ENCODE assay signal across 21 mouse cellular contexts in the genomic region with DNA sequence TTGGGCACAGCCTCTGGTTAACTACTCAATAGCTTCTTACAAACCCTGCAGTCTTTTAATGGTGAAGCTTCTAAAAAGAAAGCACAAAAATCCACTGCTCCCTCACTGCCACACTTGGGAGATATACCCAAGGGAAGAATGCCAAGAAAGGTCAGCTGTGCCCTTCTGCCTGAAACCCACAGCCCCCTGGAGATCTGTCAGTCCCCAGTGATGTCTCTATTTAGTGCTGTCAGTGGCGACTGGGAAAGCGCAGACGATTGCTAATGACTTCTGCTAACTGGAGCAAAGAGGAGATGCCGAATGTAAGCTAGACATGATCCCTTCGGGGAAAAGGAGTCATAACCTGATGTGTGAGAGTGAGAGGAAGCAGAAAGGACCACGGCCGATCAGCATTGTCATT.
DNase-seq lines count a peak whose midpoint lies in the region; ATAC-seq and TF ChIP-seq lines count a peak whose summit lies in the region.
"Had no signal": no experiment of that assay in that cellular context is flagged by ENCODE, and none has a peak within 500 bp of the region (broad histone marks: within the 10 kb centered on the region; RNA-seq: fewer than 3 reads in every experiment).

No protein-coding gene starts in this region.

- no peaks in the 10 kb centered on the region for H3K9me3 ChIP-seq in heart, embryonic 12.5 days (replicated peaks)
- H3K9me3 ChIP-seq in hindbrain, postnatal 0 days (ENCODE audit: low read length): no peaks in the 10 kb centered on the region
- no peaks in the 10 kb centered on the region for H3K9me3 ChIP-seq in neural tube, embryonic 15.5 days (replicated peaks)
- H3K9me3 ChIP-seq: embryonic facial prominence, embryonic 15.5 days; G1E; heart, embryonic 13.5 days; limb, embryonic 13.5 days had no signal

- ATAC-seq in heart, embryonic 12.5 days (ENCODE audit: insufficient number of reproducible peaks, low FRiP score): no peak
- peak; percentile 30 for ATAC-seq in hindbrain, postnatal 0 days
- no peak for ATAC-seq in neural tube, embryonic 15.5 days (ENCODE audit: low FRiP score)
- ATAC-seq: CD4-positive, CD25-positive, alpha-beta regulatory T cell, adult 4 months; intestine, embryonic 16.5 days; lung, postnatal 0 days had no signal

- H3K4me1 ChIP-seq in heart, embryonic 12.5 days (replicated peaks): no peaks in the 10 kb centered on the region
- H3K4me1 ChIP-seq in hindbrain, postnatal 0 days (ENCODE audit: insufficient read depth, low read length): peaks cover 19% of the 10 kb centered on the region
- peaks cover 42% of the 10 kb centered on the region for H3K4me1 ChIP-seq in neural tube, embryonic 15.5 days
- H3K4me1 ChIP-seq: embryonic facial prominence, embryonic 15.5 days; heart, embryonic 13.5 days had no signal

- H3K9ac ChIP-seq in heart, embryonic 12.5 days: no peak overlapping the region
- no peak overlapping the region for H3K9ac ChIP-seq in hindbrain, postnatal 0 days (replicated peaks; ENCODE audit: low read length)
- H3K9ac ChIP-seq in neural tube, embryonic 15.5 days (replicated peaks): no peak overlapping the region
- H3K9ac ChIP-seq: embryonic facial prominence, embryonic 15.5 days; heart, embryonic 13.5 days; limb, embryonic 13.5 days; liver, embryonic 14.5 days had no signal

- peak; percentile 5 for DNase-seq in adrenal gland, postnatal 10 days
- DNase-seq in adrenal gland, postnatal 14 days: no peak
- DNase-seq in heart, adult 11 months: peak; percentile 54
- DNase-seq in hindbrain, postnatal 0 days (ENCODE audit: low spot score): peak; percentile 57
- no peak for DNase-seq in thymus, postnatal 36 days
- DNase-seq in layer of hippocampus, postnatal 10 days (ENCODE audit: low spot score in 2 of 2): no peak
- DNase-seq: cerebellum, adult 11-12 months; heart, postnatal 36 days; right cerebral cortex, postnatal 4 days had no signal

- no peak overlapping the region for H3K4me2 ChIP-seq in heart, embryonic 12.5 days
- peak overlapping the region; percentile 30 for H3K4me2 ChIP-seq in hindbrain, postnatal 0 days (ENCODE audit: low read depth, low read length)
- H3K4me2 ChIP-seq in neural tube, embryonic 15.5 days: peak overlapping the region; percentile 11
- H3K4me2 ChIP-seq: embryonic facial prominence, embryonic 15.5 days; heart, embryonic 13.5 days; limb, embryonic 13.5 days had no signal

- no peak overlapping the region for H3K27ac ChIP-seq in heart, embryonic 12.5 days (ENCODE audit: poor library complexity, severe bottlenecking)
- H3K27ac ChIP-seq in hindbrain, postnatal 0 days: no peak overlapping the region
- H3K27ac ChIP-seq in neural tube, embryonic 15.5 days (replicated peaks): no peak overlapping the region
- H3K27ac ChIP-seq: embryonic facial prominence, embryonic 15.5 days; heart, embryonic 13.5 days; kidney, postnatal 0 days; limb, embryonic 13.5 days; liver, embryonic 14.5 days had no signal

- H3K4me3 ChIP-seq in heart, embryonic 12.5 days: no peak overlapping the region
- no peak overlapping the region for H3K4me3 ChIP-seq in hindbrain, postnatal 0 days (ENCODE audit: low read length)
- no peak overlapping the region for H3K4me3 ChIP-seq in neural tube, embryonic 15.5 days (replicated peaks)
- H3K4me3 ChIP-seq: embryonic facial prominence, embryonic 15.5 days; heart, embryonic 13.5 days; limb, embryonic 13.5 days; myocyte had no signal

- H3K27me3 ChIP-seq in heart, embryonic 12.5 days (replicated peaks): no peaks in the 10 kb centered on the region
- no peaks in the 10 kb centered on the region for H3K27me3 ChIP-seq in hindbrain, postnatal 0 days (ENCODE audit: insufficient read depth, low read length)
- H3K27me3 ChIP-seq in neural tube, embryonic 15.5 days (replicated peaks): no peaks in the 10 kb centered on the region
- H3K27me3 ChIP-seq: embryonic facial prominence, embryonic 15.5 days; heart, embryonic 13.5 days; limb, embryonic 13.5 days had no signal

- 82% methylated on average over 7 of the region's 7 CpGs for WGBS in heart, embryonic 12.5 days
- WGBS in hindbrain, postnatal 0 days: 23% methylated on average over 7 of the region's 7 CpGs
- WGBS in neural tube, embryonic 15.5 days: 34% methylated on average over 7 of the region's 7 CpGs

- no peak for TF ChIP-seq CTCF in hindbrain, postnatal 0 days (IDR thresholded peaks at IDR 0.05; ENCODE audit: low read depth)

- peaks cover 9% of the 10 kb centered on the region; the same call in 1 of the 2 replicates for H3K36me3 ChIP-seq in heart, embryonic 12.5 days
- H3K36me3 ChIP-seq in hindbrain, postnatal 0 days (ENCODE audit: insufficient read depth, low read length): no peaks in the 10 kb centered on the region
- H3K36me3 ChIP-seq in neural tube, embryonic 15.5 days: no peaks in the 10 kb centered on the region
- H3K36me3 ChIP-seq: embryonic facial prominence, embryonic 15.5 days; G1E; limb, embryonic 13.5 days had no signal

Comparison
In these comparisons a context has a peak if more than half of its experiments do, and no peak if none do; other contexts are left out.
1. DNase-seq: peak in adrenal gland, postnatal 10 days (single experiment), heart, adult 11 months (single experiment) and hindbrain, postnatal 0 days (single experiment); none in adrenal gland, postnatal 14 days (single experiment), thymus, postnatal 36 days (0 of 2) and layer of hippocampus, postnatal 10 days (0 of 2).